Mouse (Mus musculus) embryonic facial prominence, embryonic 11.5 days (tissue): Measurements from ENCODE around the gene Kif26b. TPM values are rescaled to one million over a fixed set of nuclear protein-coding genes. Genes with fewer than 3 reads are reported as not detected.

ENCODE experiments used
- ATAC-seq: fragments of 200-750 bp; cut with Nextera tagmentation; replicated peaks from 2 replicates; pipeline ENCODE4 v1.8.0; 2017; ENCODE audit warnings: low read depth; ENCODE audit not compliant: insufficient number of reproducible peaks, low FRiP score, low TSS enrichment
- DNase-seq: peaks from one replicate; pipeline ENCODE4 v3.0.0-alpha.2; 2015; ENCODE audit warnings: low spot score
- H3K27ac ChIP-seq: fragments of 300-500 bp; sonication (generic); replicated peaks from 2 replicates; pipeline ENCODE4 v1.5.1; 2014; ENCODE audit warnings: mild to moderate bottlenecking, low read depth, low read length, control low read depth
- H3K27me3 ChIP-seq: fragments of 300-500 bp; sonication (generic); 2 replicates; pipeline ENCODE4 v1.6.1; 2014; ENCODE audit warnings: mild to moderate bottlenecking, low read length, moderate library complexity, mixed read lengths; ENCODE audit not compliant: control insufficient read depth, insufficient read depth
- H3K36me3 ChIP-seq: fragments of 300-500 bp; sonication (generic); replicated peaks from 2 replicates; pipeline ENCODE4 v1.6.1; 2014; ENCODE audit warnings: low read depth, mild to moderate bottlenecking, low read length, moderate library complexity, mixed read lengths; ENCODE audit not compliant: control insufficient read depth, insufficient read depth
- H3K4me1 ChIP-seq: fragments of 300-500 bp; sonication (generic); 2 replicates; pipeline ENCODE4 v1.6.1; 2014; ENCODE audit warnings: low read length, mixed read lengths; ENCODE audit not compliant: control insufficient read depth, insufficient read depth
- H3K4me2 ChIP-seq: fragments of 300-500 bp; sonication (generic); 2 replicates; pipeline ENCODE4 v1.6.1; 2014; ENCODE audit warnings: low read depth, mild to moderate bottlenecking, control low read depth, low read length, moderate library complexity
- H3K4me3 ChIP-seq: fragments of 300-500 bp; sonication (generic); 2 replicates; pipeline ENCODE4 v1.5.1; 2014; ENCODE audit warnings: low read depth, low read length, control low read depth
- H3K9ac ChIP-seq: fragments of 300-500 bp; sonication (generic); replicated peaks from 2 replicates; pipeline ENCODE4 v1.6.1; 2014; ENCODE audit warnings: mild to moderate bottlenecking, control low read depth, low read length
- H3K9me3 ChIP-seq: fragments of 300-500 bp; sonication (generic); replicated peaks from 2 replicates; pipeline ENCODE4 v1.6.1; 2016; ENCODE audit warnings: mild to moderate bottlenecking, low read length, inconsistent platforms, mixed read lengths; ENCODE audit not compliant: control insufficient read depth
- WGBS: fragments of 180-500 bp; shearing (Covaris S2); extraction: QIAGEN DNeasy Blood & Tissue Kit; methylation state at CpG from one replicate; pipeline ENCODE4 v1.1.7; 2014; 5-methylcytosine and 5-hydroxymethylcytosine counted together
- polyA plus RNA-seq: library from polyadenylated mRNA; unstranded; fragments of >200 nt; fragmentation: Nextera tagmentation; extraction: Ambion mirVana; gene quantifications from 2 replicates; pipeline ENCODE4 v1.2.1, GENCODE M21; 2014

Gene Kif26b
- polyA plus RNA-seq, 1 experiment from 2014 or later = 12.3 TPM

GRCm38 (mm10) chr1:178978617-178979245 lies 449.8 kb downstream of the Kif26b start:
- H3K4me1 ChIP-seq = peaks cover 3% of the 10 kb centered on the region
- no peaks in the 10 kb centered on the region for H3K27me3 ChIP-seq
- ATAC-seq (peak; percentile 41), DNase-seq (peak; percentile 70)
- H3K9me3 ChIP-seq = no peaks in the 10 kb centered on the region
- H3K36me3 ChIP-seq = no peaks in the 10 kb centered on the region
- no peak overlapping the region for H3K4me2 ChIP-seq
- no peak overlapping the region for H3K4me3 ChIP-seq
- H3K27ac ChIP-seq = no peak overlapping the region
- no peak overlapping the region for H3K9ac ChIP-seq
- WGBS = 34% methylated on average over 8 of the region's 8 CpGs

DNA sequence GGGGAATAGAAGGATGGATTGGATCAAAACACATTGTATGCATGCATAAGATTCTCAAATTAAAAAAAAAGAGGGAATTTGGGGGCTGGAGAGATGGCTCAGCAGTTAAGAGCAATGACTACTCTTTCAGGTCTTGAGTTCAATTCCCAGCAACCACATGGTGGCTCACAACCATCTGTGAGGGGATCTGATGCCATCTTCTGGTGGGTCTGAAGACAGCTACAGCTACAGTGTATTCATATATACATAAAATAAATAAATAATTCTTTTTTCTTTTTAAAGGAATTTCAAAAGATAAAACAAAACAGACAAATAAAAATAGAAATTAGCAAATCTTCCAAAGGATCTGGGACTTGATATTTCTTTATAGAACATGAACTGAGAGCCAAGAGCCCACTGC lies 451.3 kb downstream of the Kif26b start:
- H3K4me2 ChIP-seq = no peak overlapping the region
- no peak for ATAC-seq
- H3K4me3 ChIP-seq = no peak overlapping the region
- no peak overlapping the region; the same call in 1 of the 2 replicates for H3K27ac ChIP-seq
- no peak overlapping the region for H3K9ac ChIP-seq
- DNase-seq = no peak
- H3K36me3 ChIP-seq = no peaks in the 10 kb centered on the region
- peaks cover 3% of the 10 kb centered on the region for H3K4me1 ChIP-seq
- H3K9me3 ChIP-seq = no peaks in the 10 kb centered on the region
- no peaks in the 10 kb centered on the region for H3K27me3 ChIP-seq

DNA sequence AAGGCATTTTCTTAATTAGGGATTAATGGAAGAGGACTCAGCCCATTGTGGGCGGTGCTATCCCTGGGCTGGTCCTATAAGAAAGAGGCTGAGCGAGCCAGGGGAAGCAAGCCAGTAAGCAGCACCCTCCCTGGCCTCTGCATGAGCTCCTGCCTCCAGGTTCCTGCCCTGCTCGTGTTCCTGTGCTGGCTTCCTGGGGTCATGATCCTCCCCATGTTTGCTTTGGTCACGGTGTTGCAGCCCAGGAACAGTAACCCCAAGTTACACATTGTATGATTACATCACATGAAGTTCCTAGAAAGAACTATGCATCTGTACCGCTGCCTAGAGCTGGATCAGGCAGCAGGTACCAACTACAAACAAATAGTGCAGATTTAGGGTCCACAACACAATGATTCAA lies 452.7 kb downstream of the Kif26b start:
- Histone ChIP-seq H3K27ac (no peak overlapping the region), H3K9ac (no peak overlapping the region), H3K36me3 (no peaks in the 10 kb centered on the region), H3K27me3 (no peaks in the 10 kb centered on the region), H3K4me3 (no peak overlapping the region), H3K4me1 (peaks cover 3% of the 10 kb centered on the region), H3K4me2 (no peak overlapping the region), H3K9me3 (no peaks in the 10 kb centered on the region)
- WGBS = 66% methylated on average over 5 of the region's 5 CpGs
- ATAC-seq = no peak
- no peak for DNase-seq

DNA sequence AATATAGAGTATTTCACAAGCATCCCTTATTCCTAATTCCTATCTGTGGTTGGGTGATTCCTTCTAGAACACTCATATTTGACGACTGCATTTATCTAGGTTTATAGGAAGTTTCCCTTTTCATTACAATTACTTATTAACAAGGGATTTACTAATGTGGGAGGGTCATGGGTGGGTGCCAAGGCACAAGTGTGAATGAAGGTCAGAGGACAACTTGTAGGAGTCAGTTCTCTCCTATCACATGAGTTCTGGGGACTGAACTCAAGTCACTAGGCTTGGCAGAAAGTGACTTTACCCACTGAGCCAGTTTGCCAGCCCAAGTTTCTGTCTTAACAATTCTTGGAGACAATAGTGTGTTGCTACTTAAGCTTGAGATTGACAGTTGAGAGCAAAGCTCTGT lies 459.3 kb downstream of the Kif26b start:
- no peak for ATAC-seq
- H3K9me3 ChIP-seq = no peaks in the 10 kb centered on the region
- H3K27me3 ChIP-seq = no peaks in the 10 kb centered on the region
- no peak for DNase-seq
- H3K4me3 ChIP-seq = no peak overlapping the region
- no peaks in the 10 kb centered on the region for H3K36me3 ChIP-seq
- no peak overlapping the region for H3K9ac ChIP-seq
- no peak overlapping the region for H3K27ac ChIP-seq
- 86% methylated on average over 1 of the region's 1 CpGs for WGBS
- no peaks in the 10 kb centered on the region for H3K4me1 ChIP-seq
- no peak overlapping the region for H3K4me2 ChIP-seq

Other genes with a start within 250 kb of the Kif26b start
- gene Cox20, start 210.0 kb upstream of the Kif26b start, polyA plus RNA-seq = 106 and 120 TPM in 2 replicates
- gene Hnrnpu, start 191.3 kb upstream of the Kif26b start, polyA plus RNA-seq = 823 and 953 TPM in 2 replicates
- gene Efcab2, start 123.0 kb upstream of the Kif26b start, polyA plus RNA-seq = 5.2 and 6.3 TPM in 2 replicates